Mouse (Mus musculus) frontal cortex, adult (tissue): Measurements from ENCODE around the gene Tle6.

Source experiments
- ATAC-seq: cut with Nextera tagmentation; 2 replicates; pipeline ENCODE4 v1.9.2; 2017; ENCODE audit warnings: mild to moderate bottlenecking, moderate library complexity, mixed read lengths; ENCODE audit not compliant: low TSS enrichment

Gene Tle6

GRCm38 (mm10) chr10:81623441-81623840, 22.6 kb upstream of the Tle6 start:
- ATAC-seq: no peak

- no peak for ATAC-seq
These were observed 19.9 kb upstream of the Tle6 start for GRCm38 (mm10) chr10:81620786-81621185.

GRCm38 (mm10) chr10:81619976-81620375, 19.1 kb upstream of the Tle6 start:
- ATAC-seq: no peak

- no peak for ATAC-seq
These were observed 14.6 kb upstream of the Tle6 start for GRCm38 (mm10) chr10:81615486-81615885.

GRCm38 (mm10) chr10:81612779-81613178, 11.9 kb upstream of the Tle6 start:
- ATAC-seq: no peak

GRCm38 (mm10) chr10:81608308-81608707, 7.4 kb upstream of the Tle6 start:
- ATAC-seq: no peak

- ATAC-seq: peak; percentile 87
These were observed 5.3 kb upstream of the Tle6 start, which contains the start of gene BC025920 for GRCm38 (mm10) chr10:81605974-81606751. Gene BC025920 (plus strand): TSS chr10:81606270.

- ATAC-seq: no peak
These were observed 4.7 kb upstream of the Tle6 start for GRCm38 (mm10) chr10:81605666-81605973.

GRCm38 (mm10) chr10:81604968-81605665, 4.2 kb upstream of the Tle6 start:
- ATAC-seq: peak; percentile 27

GRCm38 (mm10) chr10:81604019-81604967, 3.4 kb upstream of the Tle6 start:
- no peak for ATAC-seq

GRCm38 (mm10) chr10:81602741-81603151, 1.9 kb upstream of the Tle6 start:
- ATAC-seq: 0 out of 2 replicates have a peak, but pooled peaks have one; percentile 14

- no peak for ATAC-seq
These were observed 578 bp upstream of the Tle6 start for GRCm38 (mm10) chr10:81601396-81601905.

- no peak for ATAC-seq
These were observed 777 bp downstream of the Tle6 start for GRCm38 (mm10) chr10:81600096-81600495.

GRCm38 (mm10) chr10:81599630-81600029, 1.2 kb downstream of the Tle6 start:
- ATAC-seq: no peak

GRCm38 (mm10) chr10:81598871-81599270, 2.0 kb downstream of the Tle6 start:
- ATAC-seq: no peak

GRCm38 (mm10) chr10:81598342-81598741, 2.5 kb downstream of the Tle6 start:
- ATAC-seq: no peak

GRCm38 (mm10) chr10:81597137-81597950, 3.5 kb downstream of the Tle6 start:
- peak; percentile 48; the same call in 1 of the 2 replicates for ATAC-seq

- peak; percentile 24; the same call in 1 of the 2 replicates for ATAC-seq
These were observed 4.3 kb downstream of the Tle6 start for GRCm38 (mm10) chr10:81596611-81597010.

GRCm38 (mm10) chr10:81595599-81595998, 5.3 kb downstream of the Tle6 start:
- ATAC-seq: no peak

- ATAC-seq: no peak
These were observed 6.9 kb downstream of the Tle6 start for GRCm38 (mm10) chr10:81593935-81594334.

- no peak for ATAC-seq
These were observed 7.7 kb downstream of the Tle6 start for GRCm38 (mm10) chr10:81593223-81593622.
